Mouse (Mus musculus) left cerebral cortex, postnatal 10 days (tissue): Measurements from ENCODE around the gene Irf3. TPM values are rescaled to one million over a fixed set of nuclear protein-coding genes. Genes with fewer than 3 reads are reported as not detected.
A peak's percentile ranks its signal among the peaks of the same experiment; 100 is the strongest.

Experiments used
- DNase-seq, 2 experiments: peaks; one replicate each; pipeline ENCODE4 v3.0.0; 2021 to 2022; ENCODE audit warnings: low spot score in 2 of 2, mixed read lengths in 1 of 2; ENCODE audit errors: extremely low spot score in 1 of 2
- intact Hi-C: fragments of 180-260 bp; cut with DNase I; formaldehyde crosslinking; loops from one replicate; pipeline ENCODE4 v1.15.1; 2025
- total RNA-seq, 2 experiments: library from RNA; stranded (reverse); gene quantifications; 2 replicates each; pipeline ENCODE4 v1.2.3; 2021

Gene Irf3
- 10 to 100 TPM; 25.5 to 32.2 TPM for total RNA-seq

DNA sequence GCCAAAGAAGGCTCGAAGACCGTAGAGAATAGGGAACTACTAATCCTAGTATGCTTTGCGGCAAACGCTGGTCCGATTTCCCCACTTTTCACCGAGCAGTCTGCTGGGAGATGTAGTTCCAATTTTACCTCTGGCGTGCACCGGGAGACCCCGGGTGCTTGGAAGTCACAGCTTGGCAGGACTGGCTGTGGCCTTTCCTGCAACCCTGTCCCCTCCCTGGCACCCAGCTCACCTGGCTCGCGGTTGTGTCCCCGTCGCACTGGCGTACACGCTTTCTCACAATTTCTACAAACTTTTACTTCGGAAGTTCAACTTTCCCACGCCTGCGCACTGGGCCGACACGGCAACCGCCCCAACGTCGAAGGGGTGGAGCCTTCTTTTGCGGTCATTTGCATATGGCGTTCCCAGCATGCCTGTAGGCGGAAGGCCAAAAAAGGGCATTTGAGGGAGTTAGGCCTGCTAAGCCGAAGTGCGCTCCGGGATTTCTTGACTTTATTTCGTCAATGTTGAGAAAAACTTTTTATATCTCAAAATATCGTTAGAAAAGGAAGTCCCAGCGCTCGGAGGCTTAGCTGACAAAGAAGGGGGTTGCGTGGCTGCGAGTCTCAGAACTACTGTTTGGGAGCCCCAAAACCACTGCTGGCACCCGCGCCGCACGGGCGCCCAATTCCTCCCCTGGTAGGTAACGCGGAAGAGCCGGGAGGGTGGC, at the start of gene Irf3:
Gene Irf3 (plus strand): TSS at position 418 of the 709 bp plus-strand sequence.
- intact Hi-C loops: no loop called here
- peak; percentile 96 to 98 for DNase-seq

DNA sequence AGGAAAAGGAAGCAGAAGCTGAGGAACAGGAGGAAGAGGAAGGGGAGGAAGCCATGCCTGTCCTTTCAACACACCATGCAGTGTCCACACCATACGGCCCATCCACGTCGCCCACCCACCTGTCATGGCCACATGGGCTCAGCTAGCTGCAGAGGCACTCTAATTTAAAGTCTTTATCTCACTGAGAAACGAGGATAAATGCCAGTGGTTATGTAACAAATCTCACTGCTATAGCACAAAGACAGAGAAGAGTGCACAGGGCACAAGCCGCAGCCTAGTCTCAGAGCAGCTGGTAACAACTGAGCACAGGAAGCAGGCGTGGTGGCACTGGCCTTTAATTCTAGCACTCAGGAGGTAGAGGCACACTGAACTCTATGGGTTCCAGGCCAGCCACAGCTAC, 47.5 kb upstream of the Irf3 start:
- intact Hi-C loops: no loop called here
- DNase-seq: peak in 1 of 2 experiments; percentile 19

DNA sequence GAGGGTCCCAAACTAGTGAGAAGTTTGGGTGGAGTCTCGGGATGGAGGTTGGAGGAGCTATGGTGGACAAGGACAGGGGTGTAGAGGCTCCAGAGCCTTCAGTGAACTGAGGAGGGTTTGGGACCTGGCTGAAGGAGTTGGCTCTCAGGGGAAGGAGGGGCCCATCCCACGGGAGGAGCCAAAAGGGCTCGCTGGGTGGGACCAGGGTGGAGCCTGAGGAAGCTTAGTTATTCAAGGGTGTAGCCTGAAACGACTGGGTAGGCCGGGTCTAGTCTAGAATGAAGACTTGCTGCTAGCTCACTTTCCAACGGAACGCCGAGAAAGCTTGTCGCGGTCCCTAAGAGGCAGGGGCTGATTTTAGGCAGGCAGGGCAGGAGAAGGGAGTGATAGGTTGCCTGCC, 45.5 kb upstream of the Irf3 start:
- DNase-seq: peak in 1 of 2 experiments; percentile 80
- intact Hi-C loops: no loop called here

DNA sequence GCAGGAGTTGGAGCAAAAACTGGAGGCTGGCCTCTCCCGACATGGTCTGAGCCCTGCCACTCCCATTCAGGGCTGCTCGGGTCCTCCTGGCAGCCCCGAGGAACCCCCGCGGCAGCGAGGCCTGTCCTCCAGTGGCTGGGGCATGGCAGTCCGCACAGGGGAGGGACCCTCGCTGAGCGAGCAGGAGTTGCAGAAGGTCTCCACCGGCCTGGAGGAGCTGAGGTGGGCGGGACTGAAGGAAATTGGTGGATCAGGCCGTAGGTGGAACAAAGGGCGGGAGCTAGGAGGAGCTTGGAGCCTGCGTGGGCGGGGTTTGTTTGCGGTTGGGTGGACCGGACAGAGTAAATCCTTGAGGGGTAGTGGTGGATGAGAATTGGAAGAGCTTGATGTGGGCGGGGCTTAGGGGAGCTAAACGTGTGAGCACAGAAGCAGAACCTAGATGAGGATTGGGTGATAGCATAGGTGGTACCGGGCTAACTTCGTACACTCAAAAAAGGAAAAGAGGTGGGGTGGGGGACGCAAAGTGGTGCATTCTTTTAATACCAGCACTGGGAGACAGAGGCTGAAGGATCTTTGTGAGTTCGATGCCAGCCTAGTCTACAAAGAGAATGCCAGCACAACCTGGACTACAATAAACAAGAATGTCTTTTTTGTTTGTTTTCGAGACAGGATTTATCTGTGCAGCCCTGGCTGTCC, 44.7 kb upstream of the Irf3 start:
- intact Hi-C loops: no loop called here
- peak; percentile 79 to 95 for DNase-seq

DNA sequence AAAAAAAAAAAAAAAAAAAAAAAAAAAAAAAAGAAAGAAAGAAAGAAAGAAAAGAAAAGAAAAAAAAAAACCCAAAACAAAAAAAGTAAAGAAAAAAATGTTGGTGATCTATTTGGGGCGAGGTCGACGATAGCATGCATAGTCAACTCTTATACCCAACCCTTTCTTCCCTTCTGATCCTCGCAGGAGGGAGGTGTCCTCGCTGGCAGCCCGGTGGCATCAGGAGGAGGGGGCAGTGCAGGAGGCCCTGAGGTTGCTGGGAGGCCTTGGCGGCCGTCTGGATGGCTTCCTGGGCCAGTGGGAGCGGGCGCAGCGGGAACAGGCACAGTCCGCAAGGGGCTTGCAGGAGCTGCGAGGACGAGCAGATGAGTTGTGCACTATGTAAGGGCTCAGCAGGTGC, 43.9 kb upstream of the Irf3 start:
- peak in 1 of 2 experiments; percentile 38 for DNase-seq
- intact Hi-C loops: no loop called here

DNA sequence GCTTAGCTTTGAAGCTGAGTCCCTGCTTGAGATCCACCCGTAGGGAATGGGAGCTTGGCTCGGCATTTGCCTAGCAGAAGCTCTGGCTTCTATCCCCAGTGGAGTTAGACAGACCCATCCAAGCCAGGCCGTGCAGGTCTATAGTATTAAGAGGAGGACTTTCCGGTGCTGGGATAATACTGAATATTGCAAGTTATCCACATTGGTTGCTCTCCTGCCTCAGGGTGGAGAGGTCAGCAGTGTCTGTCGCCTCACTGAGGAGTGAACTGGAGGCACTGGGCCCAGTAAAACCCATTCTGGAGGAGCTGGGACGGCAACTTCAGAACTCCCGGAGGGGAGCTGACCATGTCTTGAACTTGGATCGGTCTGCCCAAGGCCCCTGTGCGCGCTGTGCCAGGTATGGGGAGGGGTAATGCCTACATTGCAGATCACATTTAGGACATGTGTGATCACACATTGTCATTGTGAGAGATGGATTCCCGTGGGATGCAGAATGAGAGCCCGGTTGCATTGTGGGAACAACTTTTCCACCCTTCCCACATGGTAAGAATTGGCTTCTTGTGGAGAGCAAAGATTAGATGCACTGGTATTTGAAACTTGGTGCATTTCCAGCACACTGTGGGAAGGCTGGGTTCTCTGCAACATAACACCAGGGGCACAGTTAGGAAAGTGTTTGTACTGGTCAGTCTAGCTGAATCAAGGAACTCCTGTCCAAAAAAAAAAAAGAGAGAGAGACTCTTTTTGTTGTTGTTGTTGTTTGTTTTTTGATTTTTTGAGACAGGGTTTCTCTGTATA, 43.2 kb upstream of the Irf3 start:
- intact Hi-C loops: no loop called here

DNA sequence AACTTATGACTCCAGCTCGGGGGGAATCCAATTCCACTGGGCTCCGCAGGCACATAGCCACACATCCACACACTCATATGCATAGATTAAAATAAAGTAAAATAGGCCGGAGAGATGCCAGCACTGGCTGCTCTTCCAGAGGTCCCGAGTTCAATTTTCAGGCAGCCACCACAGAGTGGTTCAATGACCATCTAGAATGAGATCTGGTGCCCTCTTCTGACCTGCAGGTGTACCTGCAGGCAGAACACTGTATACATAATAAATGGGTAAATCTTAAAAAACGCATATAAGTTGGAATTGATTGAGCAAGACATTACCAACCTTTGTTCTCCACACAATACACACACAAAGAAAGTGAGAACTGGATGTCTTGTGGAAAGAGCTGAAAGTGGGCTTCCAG, 41.8 kb upstream of the Irf3 start:
- DNase-seq: peak in 1 of 2 experiments; percentile 14
- intact Hi-C loops: loop anchor here (5.0 kb wide), 1 partner anchor 33 kb away; no protein-coding TSS in a partner anchor

More for the DNA sequence above, 43.2 kb upstream of the Irf3 start:
- DNase-seq: peak in 1 of 2 experiments; percentile 16

DNA sequence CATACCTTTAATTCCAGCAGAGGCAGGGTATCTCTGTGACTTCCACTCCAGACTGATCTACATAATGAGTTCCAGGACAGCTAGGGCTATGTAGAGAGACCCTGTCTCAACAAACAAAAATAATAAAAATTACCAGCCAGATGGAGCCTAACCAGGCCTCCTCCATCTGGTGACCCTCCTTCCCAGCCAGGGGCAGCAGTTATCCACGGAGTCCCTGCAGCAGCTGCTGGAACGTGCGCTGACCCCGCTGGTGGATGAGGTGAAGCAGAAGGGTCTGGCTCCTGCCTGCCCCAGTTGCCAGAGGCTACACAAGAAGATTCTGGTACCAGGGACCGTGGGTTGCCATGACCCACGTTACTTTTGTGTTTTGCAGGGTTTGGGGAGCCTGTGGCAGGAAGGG, 41.2 kb upstream of the Irf3 start:
- intact Hi-C loops: loop anchor here (5.0 kb wide), 1 partner anchor 34 kb away; no protein-coding TSS in a partner anchor

DNA sequence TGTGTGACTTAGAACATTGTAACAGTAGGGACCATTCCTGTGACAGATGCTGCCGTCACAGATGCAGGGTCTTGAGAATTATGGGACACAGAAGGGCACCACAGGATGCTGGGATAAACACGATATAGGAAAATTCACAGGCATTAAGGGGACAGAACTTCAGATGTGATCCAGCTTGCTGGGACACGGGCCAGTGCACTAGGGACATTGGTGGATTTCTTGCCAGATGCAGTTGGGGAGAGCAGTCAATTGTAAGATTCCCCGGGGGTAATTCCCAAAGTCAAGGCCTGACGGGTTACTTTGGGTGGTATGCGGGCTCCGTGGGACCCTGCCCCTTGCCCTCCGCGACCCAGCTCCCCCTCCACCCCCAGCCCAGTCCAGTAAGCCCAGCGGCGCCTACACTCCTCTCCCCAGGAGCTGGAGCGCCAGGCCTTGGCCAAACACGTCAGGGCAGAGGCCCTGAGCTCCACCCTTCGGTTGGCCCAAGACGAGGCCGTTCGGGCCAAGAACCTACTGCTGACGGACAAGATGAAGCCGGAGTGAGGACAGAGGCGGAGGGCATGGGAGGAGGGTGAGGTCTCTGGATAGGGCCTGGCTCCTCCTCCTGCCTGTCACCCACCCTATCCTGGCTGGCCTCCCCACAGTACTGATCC, 40.1 kb upstream of the Irf3 start:
- DNase-seq: peak in 1 of 2 experiments; percentile 53
- intact Hi-C loops: loop anchor here (5.0 kb wide), 1 partner anchor 35 kb away; no protein-coding TSS in a partner anchor

More for the DNA sequence above, 41.2 kb upstream of the Irf3 start:
- peak in 1 of 2 experiments; percentile 22 for DNase-seq

DNA sequence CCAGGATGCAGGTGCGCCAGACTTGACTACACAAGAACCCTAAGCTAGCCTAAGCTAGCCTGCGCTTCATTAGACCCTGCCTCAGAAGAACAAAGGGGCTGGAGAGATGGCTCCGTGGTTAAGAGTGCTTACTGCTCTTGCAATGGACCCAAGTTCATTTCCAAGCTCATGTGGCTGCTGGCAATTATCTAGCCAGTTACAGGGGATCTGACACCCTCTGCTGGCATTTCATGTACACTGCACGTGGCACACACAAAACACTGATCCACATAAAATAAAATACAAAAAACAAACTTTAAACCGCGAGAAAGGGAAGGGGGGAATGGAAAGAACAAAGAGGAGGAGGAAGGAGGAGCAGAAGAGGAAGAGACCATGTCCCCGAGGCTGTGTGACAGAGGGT, 39.2 kb upstream of the Irf3 start:
- intact Hi-C loops: loop anchor here (5.0 kb wide), 1 partner anchor 36 kb away; no protein-coding TSS in a partner anchor
- DNase-seq: peak in 1 of 2 experiments; percentile 51

DNA sequence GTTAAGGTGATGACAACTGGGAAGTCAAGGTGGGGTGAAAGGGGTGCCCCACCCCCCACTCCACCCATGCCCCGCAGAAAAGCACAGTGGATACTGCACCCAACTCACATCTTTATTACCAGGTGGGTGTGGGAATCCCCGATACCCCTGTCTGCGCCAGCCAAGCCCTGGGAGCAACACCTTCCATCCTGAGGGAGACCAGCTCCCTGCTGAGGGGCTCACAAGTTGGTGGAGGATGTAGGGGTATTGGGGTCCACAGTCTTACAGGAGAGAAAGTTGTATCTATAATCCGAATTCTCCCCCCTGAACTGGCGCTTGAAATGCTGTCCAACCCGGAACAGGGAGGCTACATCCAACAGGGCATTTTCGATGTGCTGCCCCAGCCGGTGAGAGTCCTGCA, 38.2 kb upstream of the Irf3 start:
- peak in 1 of 2 experiments; percentile 27 for DNase-seq
- intact Hi-C loops: loop anchor here (5.0 kb wide), 1 partner anchor 37 kb away; no protein-coding TSS in a partner anchor

DNA sequence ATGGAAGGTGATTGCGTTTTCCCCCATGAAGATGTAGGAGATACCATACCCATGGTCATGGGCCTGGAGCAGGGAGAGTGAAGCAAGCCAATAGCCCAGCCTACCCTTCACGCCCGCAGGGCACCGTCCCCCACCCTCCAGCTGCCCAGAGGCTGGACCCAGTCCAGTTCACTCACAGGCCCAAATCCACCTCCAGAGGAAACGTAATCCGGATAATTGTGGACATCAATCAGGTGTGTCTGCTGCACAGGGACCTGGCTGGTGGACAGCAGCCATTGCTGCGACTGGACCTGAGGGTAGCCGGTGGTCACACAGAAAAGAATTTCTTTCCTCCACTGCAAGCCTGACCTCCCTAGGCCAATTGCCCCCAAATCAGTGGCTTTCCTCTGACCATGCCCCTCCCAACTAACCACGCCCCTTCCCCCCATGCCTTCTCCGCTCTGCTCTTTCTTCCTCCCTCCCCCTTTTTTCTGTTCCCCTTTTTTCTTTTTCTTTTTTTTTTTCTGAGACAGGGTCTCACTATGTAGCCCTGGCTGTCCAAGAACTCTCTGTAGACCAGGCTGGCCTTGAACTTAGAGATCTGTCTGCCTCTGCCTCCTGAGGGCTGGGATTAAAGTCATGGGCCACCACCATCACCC, 37.5 kb upstream of the Irf3 start:
- intact Hi-C loops: loop anchor here (5.0 kb wide), 1 partner anchor 38 kb away; no protein-coding TSS in a partner anchor
- peak in 1 of 2 experiments; percentile 30 for DNase-seq

DNA sequence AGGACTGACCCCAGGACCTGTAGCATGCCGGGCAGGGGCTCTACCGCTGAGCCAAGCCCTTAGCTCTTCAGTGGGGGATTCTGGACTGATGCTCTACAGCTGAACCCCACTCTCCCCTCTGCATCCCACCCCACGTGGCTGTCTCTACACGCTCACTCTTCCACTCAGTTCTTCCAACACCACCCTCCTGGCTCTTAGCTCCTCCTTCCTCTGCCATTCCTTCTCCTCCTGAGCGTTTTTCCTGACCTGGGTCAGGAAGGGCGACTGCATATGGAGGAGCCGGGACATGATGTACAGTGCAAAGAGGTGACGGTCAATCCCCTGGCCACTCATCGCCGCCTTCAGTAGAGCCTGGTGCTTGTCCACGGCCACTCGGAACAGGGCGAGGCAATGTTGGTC, 36.9 kb upstream of the Irf3 start:
- no peak for DNase-seq
- intact Hi-C loops: no loop called here

DNA sequence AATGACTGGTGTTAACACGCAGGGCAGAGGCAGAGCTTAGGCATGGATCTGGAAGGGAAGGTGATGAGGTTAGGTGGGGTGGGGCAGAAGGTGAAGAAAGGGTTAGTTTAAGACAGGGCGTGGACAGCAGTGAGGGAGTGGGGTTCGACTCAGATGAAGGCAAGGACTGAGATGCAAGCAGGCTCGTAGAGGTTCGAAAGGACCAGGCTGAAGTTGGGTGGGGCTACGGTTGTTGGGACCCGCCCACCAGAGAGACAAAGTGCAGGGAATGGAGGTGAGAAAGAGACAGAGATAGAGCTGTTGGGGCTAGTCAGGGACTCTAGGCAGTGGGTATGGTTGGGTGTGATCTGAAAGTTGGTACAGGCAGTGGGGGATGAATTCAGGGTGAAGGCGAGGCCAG, 35.1 kb upstream of the Irf3 start:
- intact Hi-C loops: no loop called here
- no peak for DNase-seq

DNA sequence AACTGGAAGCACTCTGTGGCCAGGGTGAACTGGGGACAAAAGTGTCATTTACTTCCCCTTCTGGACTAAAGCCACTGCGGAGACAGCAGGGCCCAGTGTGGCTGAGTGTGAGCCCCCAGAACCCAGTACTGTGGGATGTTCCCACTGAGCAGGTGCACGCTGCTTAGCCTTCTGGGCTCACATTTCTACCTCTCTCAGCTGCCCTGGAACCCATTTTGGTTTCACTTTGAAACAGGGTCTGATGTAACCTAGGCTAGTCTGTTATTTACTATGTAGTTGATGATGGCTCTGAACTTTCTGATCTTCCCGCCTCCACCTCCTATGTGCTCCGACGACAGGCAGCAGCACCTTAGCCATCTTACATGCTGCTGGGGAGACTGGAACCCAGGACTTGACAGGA, 34.6 kb upstream of the Irf3 start:
- DNase-seq: no peak
- intact Hi-C loops: no loop called here

DNA sequence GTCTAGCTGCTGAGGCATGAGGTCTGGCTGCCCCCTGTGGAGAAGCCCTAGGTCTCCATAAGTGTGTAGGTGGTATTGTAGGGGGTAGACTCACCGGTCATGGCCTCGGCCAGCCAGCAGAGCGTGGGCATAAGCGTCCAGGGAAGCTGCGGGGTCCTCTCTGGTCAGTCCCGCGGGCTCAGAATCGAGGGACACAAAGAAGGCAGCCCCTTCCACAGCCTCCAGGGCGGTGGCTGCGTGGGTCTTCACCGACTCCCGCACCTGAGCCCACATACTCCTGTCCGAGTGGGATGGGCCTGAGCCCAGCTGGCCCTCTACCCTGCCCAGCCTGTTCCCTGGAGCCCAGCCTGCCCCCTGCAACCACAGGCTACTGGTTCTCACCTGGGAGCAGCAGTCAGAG, 32.5 kb upstream of the Irf3 start:
- intact Hi-C loops: no loop called here
- DNase-seq: peak in 1 of 2 experiments; percentile 23

DNA sequence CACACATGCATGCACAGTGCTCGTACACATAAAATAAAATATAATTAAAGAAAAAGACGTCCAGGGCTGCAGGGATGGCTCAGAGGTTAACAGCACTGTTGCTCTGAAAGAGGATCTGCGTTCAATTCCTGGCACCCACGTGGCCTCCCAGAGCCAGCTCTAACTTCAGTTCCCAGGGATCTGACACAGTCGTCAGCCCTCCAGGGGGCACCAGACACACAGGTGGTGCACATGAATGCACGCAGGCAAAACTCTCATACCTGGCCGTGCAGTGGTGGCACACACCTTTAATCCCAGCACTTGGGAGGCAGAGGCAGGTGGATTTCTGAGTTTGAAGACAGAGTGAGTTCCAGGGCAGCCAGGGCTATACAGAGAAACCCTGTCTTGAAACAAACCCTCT, 31.5 kb upstream of the Irf3 start:
- intact Hi-C loops: no loop called here
- DNase-seq: peak in 1 of 2 experiments; percentile 28

DNA sequence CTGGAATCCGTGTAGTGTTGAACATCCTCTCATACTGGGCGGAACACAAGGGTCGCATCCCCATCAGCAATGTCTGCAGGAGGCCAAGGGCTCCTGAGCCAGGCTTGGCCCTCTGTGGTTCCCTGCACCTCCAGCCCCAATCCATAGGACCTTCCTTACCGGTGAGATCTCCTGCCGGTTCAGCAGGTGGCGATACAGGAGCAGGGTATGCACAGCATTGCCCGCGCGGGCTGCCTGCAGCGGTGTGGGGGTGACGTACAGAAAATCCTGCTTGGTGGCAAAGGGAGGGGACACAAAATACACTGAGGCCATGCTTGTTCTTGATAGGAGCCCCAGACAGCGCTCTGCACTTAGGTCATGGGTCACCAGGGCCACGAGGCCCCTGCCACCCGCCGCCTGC, 30.8 kb upstream of the Irf3 start:
- DNase-seq: no peak
- intact Hi-C loops: no loop called here
